Mouse (Mus musculus) kidney, postnatal 36 days (tissue): ENCODE results near the gene Cst12.
"Not testable (repeated sequence)": the region's sequence is repeated elsewhere in the genome, so short reads cannot be mapped to it uniquely, and the experiment has no call there.

Source experiments
- DNase-seq, 2 experiments: peaks; one replicate each; pipeline ENCODE4 v3.0.0; 2021 to 2022; ENCODE audit warnings: mixed read lengths in 2 of 2

Cst12 gene

DNA sequence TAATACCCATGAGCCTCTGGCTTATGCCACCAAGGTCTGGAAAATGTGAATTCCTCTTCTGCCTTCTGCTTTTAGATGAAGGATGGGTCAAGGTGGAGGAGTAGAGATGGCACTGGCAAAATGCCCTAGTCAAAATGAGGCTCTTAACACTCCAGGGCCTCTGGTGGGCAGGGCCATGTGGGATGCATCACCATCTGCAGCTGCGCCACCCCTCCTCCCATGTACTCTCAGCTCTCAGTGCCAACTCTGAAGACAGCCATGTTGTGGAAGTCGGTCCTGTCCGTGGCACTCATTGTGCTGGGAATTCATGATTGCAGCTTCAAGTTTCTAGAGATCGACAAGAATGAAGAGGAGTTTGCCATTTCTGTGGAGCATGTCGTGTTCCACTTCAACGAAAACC is at the start of gene Cst12:
TSS of gene Cst12 (plus strand) at position 220 of the 400 bp plus-strand sequence.
- no peak for DNase-seq

DNA sequence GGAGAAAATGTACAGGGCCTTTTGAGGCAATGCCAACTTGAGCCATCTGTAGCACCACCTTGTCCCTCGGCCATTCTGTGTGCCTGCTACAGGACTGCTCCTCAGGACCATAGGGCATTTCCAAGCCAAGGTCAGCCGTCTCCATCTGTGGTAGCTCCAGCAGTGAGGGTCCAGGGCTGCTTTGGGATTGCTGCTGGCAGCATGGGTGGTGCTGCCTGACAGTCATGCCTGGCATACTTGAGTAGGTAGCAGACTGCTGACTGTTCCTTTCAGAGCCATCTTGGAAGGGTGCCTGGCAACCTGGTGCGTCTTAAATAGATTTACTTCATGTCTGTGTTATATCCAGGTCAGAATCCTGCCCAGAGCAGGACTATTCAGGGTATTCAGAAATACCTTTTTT is 46.2 kb upstream of the Cst12 start:
- peak in 1 of 2 experiments; percentile 18 for DNase-seq

DNA sequence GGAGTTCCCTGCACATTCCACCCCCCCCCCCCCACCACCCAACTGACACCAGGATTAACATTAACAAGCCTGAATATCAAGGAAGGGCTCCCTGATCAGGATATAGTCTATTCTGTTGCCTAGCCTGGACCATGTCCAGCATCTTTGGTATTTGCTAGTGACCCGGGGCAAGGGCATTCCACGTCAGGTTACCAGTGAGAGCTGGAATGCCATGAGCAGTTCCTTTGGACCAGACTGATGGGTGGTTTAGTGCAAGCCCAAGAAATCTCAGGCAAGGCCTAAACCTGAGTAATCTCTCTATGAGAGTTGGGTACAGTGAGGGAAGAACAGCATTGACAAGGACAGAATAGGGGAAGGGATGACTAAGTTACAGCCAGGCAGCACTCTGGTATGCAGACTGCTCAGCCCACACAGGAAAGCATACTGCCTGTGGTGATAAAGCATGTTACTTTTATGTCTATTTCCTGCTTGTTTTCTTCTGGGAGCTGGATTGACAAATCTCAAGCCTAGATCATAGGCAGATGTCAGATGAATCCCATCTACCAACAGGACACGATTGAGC is 45.2 kb upstream of the Cst12 start:
- peak; percentile 38 to 52 for DNase-seq

DNA sequence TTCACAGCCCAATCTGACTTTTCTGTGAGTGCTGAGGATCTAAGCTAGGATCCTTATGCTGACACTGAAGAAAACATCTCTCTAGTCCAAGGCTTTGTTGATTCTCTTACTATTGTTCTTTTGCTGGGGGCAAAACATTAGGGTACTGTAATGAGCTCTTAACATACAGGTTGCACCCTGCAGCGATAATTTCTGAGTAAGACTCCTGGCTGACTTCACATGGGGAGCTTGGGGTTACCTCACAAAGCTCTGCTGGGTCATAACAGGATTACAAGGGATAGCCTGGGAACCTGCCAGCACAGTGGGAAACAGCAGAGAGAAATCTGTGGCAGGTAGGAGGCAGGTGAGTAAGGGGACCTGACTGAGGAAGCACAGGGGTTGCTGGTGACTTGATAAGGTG is 39.1 kb upstream of the Cst12 start, which contains the start of gene Cstl1:
TSS of gene Cstl1 (plus strand) at position 301 of the 400 bp plus-strand sequence.
- DNase-seq, result no peak

DNA sequence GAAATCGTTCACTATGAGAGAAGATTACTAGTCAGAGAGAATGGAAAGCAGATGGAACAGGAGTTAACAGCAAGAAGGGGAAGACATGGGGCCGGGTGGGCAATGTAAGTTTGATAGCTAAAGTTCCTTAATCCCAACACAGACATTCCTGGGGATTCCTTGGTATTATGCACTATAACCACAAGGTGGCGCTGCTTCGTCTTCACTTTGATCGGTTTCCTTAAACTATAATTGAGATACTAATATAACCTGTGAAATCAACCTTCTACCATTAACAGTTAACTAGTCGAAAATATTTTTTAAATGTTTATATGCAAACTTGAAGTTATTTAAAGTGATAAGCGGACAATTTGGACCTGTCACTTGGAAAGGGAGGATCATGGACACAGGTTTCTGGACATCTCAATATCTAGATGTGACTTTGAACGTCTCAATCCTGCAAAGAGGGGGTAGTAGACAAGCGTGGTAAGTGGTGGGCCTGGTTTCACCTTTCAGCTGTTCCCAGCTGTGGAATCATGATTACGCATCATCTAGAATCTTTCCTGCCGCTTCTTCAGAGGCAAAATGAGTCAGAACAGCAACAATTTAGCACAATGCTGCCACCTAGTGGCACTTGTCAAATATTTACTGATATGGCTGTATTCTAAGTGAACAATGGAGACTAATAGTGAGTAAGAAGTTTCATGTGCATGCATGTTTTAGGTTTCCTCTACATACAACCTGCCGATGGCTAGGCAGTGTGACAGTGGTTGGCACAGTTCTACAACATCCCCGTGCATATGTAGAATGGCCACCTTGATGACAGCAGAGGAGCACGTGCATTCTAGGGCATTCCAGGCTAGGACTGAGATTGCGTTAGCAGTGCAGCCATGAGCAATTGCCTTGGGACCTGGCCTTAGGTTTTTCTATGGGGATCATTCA is 37.0 kb upstream of the Cst12 start:
- peak; percentile 77 to 84 for DNase-seq

DNA sequence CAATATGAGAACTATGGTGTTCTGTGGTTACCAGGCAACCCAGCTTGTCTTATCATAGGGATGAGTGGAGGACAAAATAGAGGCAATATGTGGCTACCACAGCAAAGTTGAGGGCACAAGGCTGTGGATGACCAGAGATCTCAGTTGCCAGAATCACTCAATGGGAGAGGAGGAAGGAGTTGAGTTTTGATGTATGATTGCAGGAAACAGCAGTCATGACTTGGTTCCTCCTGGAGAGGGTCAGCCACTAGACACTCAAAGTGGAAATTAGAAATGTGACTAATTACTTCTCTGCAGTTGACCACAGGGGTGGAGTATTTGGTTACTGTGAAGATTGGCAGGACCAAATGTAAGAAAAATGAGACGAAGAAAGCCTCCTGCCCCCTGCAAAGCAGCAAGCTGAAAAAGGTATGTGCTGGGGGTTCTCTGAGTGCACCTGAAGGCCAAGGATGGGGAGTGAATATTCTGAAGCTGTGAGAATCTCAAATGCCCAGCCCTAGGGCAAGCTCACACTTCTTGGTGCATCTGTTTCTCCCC is 34.8 kb upstream of the Cst12 start:
- DNase-seq, result no peak

DNA sequence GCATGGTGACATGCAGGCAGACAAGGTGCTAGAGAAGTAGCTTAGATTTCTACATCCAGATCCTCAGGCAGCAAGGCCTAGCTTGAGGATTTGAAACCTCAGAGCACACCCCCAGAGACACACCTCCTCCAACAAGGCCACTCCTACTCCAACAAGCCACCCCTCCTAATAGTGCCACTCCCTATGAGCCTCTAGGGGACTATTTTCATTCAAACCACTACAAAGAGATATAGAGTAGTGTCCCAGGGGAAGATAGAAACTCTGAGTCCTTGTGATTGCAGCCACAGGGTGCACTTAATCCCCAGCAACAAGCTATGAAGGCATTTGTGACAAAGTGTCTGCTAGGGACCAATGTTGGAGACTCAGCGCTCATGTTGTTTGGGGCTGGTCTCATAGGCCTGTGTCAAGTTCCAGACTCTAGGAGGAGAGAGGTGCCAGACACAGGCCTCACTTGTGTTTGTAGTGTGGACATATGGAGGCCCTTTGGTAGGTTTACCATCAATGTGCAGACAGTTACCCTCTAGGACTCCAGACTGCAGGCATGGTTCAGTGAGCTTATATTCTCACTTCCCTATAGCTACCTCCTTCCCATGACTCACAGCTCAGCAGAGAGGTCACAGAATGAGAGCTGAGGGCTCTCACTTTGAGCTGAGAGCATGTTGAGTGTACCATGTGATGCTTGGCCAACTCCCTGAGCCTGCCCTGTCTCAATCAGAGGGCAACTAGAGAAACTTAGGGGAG is 25.3 kb upstream of the Cst12 start:
- DNase-seq, result no peak

DNA sequence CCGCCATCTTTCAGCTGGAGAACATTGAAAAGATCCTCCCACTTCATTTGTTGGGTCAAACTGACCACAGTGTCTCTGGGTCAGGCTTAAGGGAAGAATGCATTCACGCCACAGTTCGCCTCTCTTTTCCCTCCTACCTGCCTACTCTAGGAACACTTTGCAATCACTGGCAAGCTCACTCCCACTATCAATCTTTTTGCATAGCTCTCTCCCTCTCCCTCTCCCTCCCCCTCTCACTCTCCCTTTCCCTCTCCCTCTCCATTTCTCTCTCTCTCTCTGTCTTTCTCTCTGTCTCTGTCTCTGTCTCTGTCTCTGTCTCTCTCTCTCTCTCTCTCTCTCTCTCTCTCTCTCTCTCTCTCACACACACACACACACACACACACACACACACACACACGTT is 17.8 kb upstream of the Cst12 start, which contains the start of gene Cst11:
TSS of gene Cst11 (minus strand) at position 101 of the 400 bp plus-strand sequence.
- not testable (repeated sequence) for DNase-seq

DNA sequence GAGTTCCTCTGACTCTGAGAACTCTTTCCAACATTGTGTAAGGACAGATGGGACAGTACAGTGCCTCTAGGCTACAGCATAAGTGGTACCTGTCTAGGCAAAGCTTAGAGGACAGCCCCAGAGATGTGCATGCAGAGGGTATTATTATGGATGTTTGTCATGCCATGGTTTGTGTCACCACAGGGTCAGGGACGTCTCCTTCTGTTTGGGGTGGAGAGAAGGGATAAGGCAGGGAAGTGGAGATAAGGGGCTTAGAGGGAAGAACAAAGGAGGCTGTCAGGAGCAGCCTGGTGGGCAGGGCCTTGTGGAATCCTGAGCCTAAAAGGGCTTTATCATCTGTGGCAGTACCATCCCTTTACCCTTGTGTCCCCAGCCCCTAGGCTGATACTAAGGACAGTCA is 7.5 kb upstream of the Cst12 start, which contains the start of gene 8030411F24Rik:
TSS of gene 8030411F24Rik (plus strand) at position 301 of the 400 bp plus-strand sequence.
- no peak for DNase-seq

DNA sequence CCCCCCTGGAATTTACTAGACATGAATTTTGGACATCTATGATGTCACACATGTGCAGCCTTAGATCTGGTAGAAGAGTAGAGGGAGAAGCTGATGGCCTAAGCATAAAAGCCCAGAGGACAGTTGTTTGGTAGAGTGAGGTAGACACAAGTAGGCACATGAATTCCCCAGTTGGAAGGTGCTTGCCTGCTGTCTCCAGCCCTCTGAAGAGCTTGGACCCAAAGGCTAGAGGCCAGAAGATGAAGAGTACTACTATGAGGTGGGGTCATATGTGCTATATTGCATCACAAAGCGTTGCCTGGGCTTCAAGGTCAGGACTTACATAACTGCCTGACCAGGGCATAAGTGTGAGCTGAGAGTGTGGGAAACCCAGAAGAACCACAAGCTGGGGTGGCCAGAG is 9.3 kb downstream of the Cst12 start, which contains the start of gene Cst8:
TSS of gene Cst8 (plus strand) at position 301 of the 400 bp plus-strand sequence.
- no peak for DNase-seq

DNA sequence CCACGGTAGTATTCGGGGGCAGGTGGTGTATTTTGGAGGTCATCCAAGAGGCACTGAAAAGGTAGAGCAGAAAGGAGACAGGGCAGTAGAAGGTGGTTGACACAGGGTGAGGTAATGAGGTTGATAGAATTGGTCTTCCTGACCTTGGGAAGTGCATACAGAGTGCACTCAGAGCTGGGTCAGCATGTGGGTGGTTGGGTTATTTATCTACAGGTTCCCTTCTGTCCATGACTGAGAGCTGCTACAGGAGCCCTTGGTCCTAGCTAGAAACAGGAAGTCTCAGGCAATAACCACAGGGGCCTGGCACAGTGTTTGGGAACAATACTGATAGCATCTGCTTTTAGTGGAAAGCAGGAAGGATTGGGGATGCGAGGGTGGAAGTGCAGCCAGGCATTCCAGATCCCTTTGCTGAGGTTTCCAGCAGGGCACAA is 12.3 kb downstream of the Cst12 start:
- DNase-seq, result peak; percentile 8 to 11

DNA sequence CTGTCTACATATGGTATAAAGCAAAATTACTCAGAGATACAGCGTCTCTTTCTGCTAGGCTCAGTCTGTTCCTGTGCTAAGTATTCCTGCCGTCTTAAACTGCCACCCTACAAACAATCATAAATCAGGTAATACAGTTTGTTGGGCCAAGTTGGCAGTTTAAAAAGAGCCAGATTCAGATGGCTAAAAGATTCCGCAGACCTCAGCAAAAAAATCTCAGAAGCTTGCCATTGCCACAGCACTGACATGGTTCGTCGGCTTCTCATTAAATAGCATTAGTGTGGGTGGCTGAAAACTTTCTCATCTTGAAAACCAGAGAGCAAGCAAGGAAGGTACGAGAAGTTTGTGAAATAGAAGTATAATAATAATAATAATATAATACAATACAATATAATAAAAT is 17.5 kb downstream of the Cst12 start:
- DNase-seq, result peak; percentile 2 to 24

DNA sequence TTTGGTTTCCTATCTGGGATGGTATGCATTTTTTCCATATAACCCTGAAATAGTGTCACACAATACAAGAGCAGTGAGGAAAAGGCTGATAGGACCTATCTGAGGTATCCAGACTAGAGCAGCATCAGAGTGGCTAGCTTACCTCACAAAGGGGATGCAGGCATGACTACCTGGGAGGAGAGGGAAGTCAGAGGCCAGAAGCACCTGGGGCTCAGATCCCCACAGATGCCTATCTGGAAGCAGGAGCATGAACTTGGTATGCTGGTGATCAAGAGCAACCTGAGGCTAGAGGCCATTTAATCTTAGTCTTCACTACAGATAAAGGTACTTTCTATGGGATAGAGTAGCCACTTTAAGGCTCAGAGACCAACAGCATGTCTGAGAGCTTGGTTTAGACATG is 30.7 kb downstream of the Cst12 start, which contains the start of gene Cst13:
TSS of gene Cst13 (plus strand) at position 173 of the 400 bp plus-strand sequence.
- no peak for DNase-seq

DNA sequence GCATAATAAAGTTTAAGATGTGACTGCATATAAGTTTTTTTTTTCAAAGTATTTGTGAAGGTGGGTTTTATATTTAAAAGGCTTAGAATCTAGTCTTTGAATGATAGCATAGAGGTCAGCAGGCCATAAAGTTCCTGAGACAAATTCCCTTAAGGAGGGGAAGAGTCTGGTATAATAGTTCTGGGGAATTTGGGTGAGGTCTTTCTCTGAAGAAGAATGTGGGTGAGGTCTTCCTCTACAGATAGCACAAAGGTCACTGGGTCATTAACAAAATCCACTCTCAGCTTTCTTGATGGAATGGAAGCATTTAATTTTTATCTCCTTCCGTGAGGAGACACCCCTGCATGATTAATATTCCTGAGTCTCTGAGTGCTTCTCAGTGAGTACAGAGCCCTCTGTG is 36.8 kb downstream of the Cst12 start:
- no peak for DNase-seq

DNA sequence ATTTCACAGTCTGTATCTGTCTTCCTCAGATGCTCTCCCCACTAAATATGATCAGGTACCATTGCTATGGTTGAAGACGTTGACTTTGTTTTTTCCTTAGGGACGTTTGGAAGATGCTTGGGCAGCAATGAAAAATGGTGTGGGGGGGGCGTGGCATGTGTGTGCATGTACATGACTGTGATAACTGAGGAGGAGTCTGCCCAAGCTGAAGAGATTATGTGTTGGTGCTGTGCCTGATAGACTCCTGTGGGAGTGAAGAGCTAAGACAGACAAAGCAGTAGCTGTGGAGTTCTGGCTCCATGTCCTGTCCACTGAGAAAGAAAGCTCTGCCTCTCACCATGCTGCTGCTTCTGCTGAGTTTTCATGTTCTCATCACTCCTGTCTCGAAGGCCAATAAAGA is 45.8 kb downstream of the Cst12 start, which contains the start of gene Cst9:
TSS of gene Cst9 (plus strand) at position 236 of the 400 bp plus-strand sequence.
- no peak for DNase-seq

DNA sequence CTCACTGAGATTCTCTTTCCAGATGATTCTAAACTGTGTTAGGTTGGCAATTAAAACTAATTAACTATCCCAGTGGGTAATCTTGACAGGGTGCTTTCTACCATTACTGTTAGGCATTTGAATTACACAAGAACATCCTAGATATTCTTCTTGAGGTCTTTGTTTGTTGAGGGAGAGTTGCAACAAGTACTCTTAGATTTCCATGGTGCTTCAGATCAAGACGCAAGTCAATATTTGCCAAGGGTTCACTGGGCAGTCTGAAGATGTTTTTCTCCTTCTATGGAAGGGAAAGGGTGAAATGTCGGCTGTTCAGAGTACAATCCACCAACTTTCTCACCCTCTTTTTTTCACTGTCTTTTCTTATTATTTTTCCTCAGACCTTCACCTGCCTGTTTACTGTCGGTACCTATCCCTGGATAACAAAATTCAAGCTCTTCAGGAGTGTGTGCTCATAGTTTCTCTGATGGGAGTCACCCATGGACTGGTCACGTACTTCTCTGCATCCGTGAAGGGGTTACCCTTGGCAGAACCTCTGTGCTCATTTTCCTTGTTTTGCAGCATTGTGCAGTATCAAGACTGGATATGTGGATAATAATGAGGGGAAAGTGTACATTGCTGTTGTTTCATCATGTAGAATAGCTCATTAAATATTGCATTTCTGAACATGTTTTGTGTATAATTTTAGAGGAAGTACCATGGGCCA is 49.1 kb downstream of the Cst12 start:
- no peak for DNase-seq

DNA sequence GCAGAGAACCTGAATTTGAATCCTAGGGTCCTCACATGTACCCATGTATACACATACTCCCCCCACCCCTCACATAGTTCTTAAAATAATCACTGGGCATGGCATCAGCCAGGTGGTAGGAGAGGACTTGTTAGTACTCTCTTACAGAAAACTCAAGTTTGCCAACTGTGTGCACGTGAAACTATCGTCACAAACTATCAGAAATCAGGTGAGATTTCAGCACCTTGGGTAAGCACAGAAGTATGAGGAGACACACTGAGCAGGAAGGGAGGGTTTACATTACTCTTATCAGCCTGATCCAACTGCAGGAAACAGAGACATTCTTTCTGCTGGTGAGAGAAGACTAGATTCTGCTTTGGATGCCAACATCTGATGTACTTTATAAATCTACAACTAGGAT is 50.1 kb downstream of the Cst12 start:
- DNase-seq, result no peak
